Mouse (Mus musculus) myocyte (in vitro differentiated cells): ENCODE results near the gene Cdc27.

Experiments used
- CEBPB ChIP-seq: IDR thresholded peaks from 2 replicates; pipeline ENCODE4 v1.6.1; 2011; ENCODE audit warnings: mild to moderate bottlenecking, moderate library complexity; ENCODE audit not compliant: poor library complexity, insufficient read depth, severe bottlenecking
- E2F4 ChIP-seq: IDR thresholded peaks from one replicate; pipeline ENCODE4 v1.6.1; 2011; ENCODE audit warnings: mild to moderate bottlenecking, control low read depth, moderate library complexity; ENCODE audit not compliant: insufficient read depth
- MYOD1 ChIP-seq, 3 experiments: IDR thresholded peaks; one replicate each; pipeline ENCODE4 v1.6.1; 2011; ENCODE audit warnings: control low read depth in 2 of 3, low read depth in 2 of 3, mild to moderate bottlenecking in 2 of 3, moderate library complexity in 1 of 3; ENCODE audit not compliant: insufficient read length in 2 of 3, control insufficient read depth in 1 of 3
- POLR2A ChIP-seq: IDR thresholded peaks from one replicate; pipeline ENCODE4 v1.6.1; 2011; ENCODE audit warnings: low read depth, mild to moderate bottlenecking, control low read depth, moderate library complexity; ENCODE audit not compliant: insufficient read length
- POLR2AphosphoS2 ChIP-seq: IDR thresholded peaks from one replicate; pipeline ENCODE4 v1.6.1; 2011; ENCODE audit warnings: low read depth, control low read depth; ENCODE audit not compliant: insufficient read length
- TCF12 ChIP-seq: IDR thresholded peaks from one replicate; pipeline ENCODE4 v1.6.1; 2011; ENCODE audit warnings: mild to moderate bottlenecking, control low read depth; ENCODE audit not compliant: poor library complexity, insufficient read depth, severe bottlenecking
- USF1 ChIP-seq: IDR thresholded peaks from one replicate; pipeline ENCODE4 v1.6.1; 2011; ENCODE audit warnings: low read depth, mild to moderate bottlenecking, control low read depth, moderate library complexity

DNA sequence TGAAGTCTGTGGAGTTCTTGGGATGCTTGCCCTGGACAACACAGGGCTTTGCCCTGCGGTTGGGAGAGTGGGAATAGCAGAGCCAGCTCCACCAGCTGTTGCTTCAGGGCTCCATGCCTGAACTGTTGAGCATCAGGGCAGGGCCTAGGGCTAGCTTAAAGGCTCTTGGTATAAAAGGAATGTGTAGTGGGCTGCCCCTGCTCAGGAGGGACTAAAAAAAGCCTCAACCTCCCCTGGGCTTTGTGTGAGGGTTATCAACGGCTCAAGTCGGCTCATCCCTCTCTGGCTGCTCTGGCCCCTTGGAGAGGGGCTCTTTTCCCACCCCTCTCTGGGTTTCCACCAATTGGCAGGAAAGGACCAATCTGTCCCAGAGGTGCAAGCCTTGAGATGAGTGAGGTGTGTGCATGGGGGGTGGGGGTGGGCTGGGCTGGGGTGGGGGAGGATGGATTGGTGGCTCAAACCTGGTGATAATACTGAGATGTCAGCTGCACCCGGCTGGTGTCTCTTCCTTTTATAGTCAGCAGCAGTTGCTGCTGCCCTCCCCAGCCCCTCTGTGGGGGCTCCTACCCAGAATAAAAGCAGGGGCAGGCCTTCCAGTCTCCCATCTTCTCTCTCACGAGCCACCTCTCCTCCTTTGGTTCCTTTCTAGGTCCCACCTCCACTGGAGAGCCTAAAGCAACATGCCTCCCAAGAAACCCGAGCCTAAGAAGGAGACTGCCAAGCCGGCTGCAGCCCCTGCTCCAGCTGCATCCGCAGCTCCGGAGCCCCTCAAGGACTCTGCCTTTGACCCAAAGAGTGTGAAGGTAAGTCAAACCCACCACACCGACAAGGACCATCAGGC lies 26.6 kb upstream of the Cdc27 start:
- TF ChIP-seq E2F4 (no peak), TCF12 (peak; percentile 70), POLR2A (peak; percentile 62), POLR2AphosphoS2 (peak; percentile 63), USF1 (no peak), CEBPB (no peak), MYOD1 (IDR thresholded peaks at IDR 0.05; ENCODE audit: control insufficient read depth in 1 of 3, insufficient read length in 2 of 3, low read depth in 2 of 3) (peak; percentile 50 to 91 (median 76))
